Mouse (Mus musculus) heart, adult 8-10 months (tissue): ENCODE results near the gene Nup93. TPM values are rescaled to one million over a fixed set of nuclear protein-coding genes. Genes with fewer than 3 reads are reported as not detected.

Experiments used
- DNase-seq: peaks from one replicate; pipeline ENCODE4 v3.0.0; 2022; ENCODE audit warnings: low spot score
- microRNA-seq: library from miRNA; unstranded; fragments of <30 nt; microRNA quantifications from one replicate; pipeline ENCODE4 v1.2.0, GENCODE M21; 2022
- total RNA-seq, 4 experiments: library from RNA; stranded (reverse); gene quantifications; 2 replicates each; pipeline ENCODE4 v1.2.4; 2022

The Nup93 gene
- total RNA-seq, 4 experiments from 2014 or later: 12.4 to 17.9 (median 15.4) TPM

DNA sequence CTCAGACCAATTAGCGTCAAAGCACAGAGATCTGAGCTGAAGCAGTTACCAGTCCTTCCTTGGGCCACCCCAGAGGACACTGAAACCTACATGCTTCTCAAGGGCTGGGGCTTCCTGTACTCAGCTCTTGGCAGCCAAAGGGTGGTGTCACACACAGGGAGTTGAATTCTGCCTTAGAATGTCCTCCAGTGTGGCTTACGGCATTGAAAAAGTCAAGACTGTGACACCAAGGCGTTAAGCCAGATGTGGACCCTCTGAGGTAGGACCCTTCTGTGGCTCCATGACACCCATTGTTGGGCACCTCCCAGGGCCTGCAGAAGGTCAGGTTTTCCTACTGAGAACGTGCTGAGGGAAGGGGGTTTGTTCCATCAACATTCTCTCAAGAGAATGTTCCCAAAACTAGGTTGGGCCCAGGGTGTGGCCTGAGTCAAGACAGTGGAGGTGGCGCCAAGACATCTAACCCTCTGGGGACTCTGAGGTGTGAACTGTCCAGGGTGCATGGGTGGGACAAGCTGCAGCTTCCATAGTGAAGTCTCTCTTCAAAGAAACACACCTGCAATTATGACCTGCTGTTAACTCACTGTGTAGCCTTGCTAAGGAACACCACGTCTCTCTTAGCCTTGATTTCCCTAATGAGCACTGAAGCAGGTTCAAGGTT is 147.5 kb downstream of the Nup93 start:
- DNase-seq: no peak

GRCm38 (mm10) chr8:94362607-94363239 is 148.4 kb downstream of the Nup93 start:
- peak; percentile 68 for DNase-seq

DNA sequence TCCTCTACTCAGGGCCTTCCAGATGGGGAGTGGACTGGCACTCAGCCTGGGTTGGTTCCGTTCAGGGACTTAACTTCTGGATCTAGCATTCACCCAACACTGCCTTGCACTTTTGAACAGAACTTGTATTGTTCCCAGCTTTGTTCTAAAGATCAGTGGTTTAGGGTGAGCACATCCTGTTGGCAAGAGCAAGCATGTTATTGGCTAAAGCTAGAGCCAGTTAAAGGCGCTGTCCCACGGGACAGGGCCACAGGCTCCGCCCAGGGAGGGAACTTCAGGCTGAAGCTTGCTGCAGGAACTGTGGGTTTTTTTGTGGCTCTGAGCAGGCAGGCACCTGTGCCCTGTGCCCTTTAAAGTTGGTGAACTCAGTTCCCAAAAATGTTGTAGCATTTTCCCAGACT is 148.9 kb downstream of the Nup93 start:
- peak; percentile 90 for DNase-seq

DNA sequence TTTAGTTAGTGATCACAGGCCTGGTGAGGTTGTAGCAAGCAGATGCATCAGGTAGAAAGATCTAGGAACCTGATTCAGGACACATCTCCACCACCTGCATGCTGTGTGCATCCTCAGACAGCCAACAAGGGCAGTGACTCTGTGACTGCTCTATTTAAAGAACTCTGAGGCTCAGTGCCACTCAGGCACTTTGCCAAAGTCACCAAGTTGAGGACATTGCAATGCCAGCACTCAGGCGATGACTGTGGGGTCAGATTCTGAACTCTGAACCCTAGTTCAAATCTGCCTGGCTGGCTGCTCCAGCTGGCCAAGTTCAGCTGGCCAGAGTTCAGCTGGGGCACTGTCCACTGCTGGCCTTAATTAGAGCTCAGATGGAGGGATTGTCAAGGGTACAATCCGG is 149.5 kb downstream of the Nup93 start:
- peak; percentile 68 for DNase-seq

DNA sequence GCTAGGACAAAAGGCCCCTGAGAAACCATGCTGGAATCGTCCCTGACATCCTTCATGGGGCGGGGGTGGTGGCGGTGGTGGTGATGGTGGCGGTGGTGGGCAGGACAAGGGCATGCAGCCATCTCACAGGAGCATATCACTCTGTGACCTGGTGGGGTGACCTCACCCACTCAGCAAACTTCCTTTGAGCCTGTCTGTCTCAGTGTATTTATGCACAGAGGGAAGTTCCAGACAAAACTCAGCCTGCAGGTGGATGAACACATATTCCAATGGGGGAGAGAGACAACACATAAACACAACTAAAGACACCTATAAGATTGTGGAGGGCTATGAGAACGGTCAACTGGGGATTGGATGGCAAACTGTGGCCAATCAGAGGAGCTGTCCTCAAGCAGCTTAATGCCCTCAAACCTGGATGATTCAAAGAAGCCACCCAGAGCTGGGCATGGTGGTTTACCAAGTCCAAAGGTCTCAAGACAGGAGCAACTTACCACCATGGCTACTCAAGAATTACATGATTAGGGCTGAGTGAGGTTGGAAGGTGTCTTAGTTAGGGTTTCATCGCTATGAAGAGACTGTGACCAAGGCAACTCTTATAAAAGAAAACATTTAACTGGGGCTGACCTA is 150.4 kb downstream of the Nup93 start:
- DNase-seq: no peak

DNA sequence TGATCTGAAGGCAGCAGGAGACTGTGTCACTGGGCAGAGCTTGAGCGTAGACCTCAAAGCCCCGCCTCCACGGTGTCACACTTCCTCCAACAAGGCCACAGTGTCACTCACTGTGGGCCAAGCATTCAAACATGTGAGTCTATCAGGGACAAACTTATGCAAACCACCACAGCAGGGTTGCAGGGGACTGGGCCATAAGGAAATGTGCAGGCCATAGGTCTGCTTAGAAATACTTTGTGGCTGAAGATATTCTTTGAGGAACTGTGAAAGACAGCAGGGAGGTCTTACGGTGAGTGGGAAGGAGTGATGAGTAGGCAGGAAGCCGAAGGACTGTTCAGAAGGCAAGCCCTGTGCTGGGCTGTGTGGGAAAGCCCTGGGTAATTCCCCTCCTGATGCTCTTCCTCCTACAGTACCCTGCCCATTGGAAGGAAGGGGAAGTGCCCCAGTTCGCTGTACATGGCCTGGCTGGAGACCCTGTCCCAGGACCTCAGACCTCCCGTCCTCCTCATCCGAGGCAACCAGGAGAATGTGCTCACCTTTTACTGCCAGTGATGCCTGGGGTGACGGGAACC is 151.1 kb downstream of the Nup93 start:
- DNase-seq: no peak

Small RNAs within 50 kb of the gene (microRNA-seq; reads per million reads assigned to microRNA genes)
- gene Mir138-2: 17.9 reads per million, percentile 34 among the genes with 10 or more reads in this experiment

Other genes with a start within 250 kb of the Nup93 start
- 100 to 1,000 TPM; 127 to 153 (median 133) TPM for gene Amfr, start 201.7 kb upstream of the Nup93 start, total RNA-seq
- gene Nudt21, start 177.5 kb upstream of the Nup93 start, total RNA-seq: 10 to 100 TPM; 20.0 to 25.1 (median 20.9) TPM
- 10 to 100 TPM; 27.0 to 38.4 (median 30.2) TPM for gene Ogfod1, start 177.4 kb upstream of the Nup93 start, total RNA-seq
- gene Bbs2, start 115.6 kb upstream of the Nup93 start, total RNA-seq: 10 to 100 TPM in 2 of 4 experiments, 1 to 10 TPM in 2; 7.6 to 15.7 (median 9.4) TPM
- not detected for gene Mt4, start 77.4 kb upstream of the Nup93 start, total RNA-seq
- gene Mt3, start 62.0 kb upstream of the Nup93 start, total RNA-seq: 1 to 10 TPM; 2.3 to 5.4 (median 4.3) TPM
- gene Mt2, start 41.9 kb upstream of the Nup93 start, total RNA-seq: 100 to 1,000 TPM in 1 of 4 experiments, 10 to 100 TPM in 3; 34.4 to 168 (median 56.0) TPM
- 100 to 1,000 TPM; 196 to 496 (median 239) TPM for gene Mt1, start 35.5 kb upstream of the Nup93 start, total RNA-seq
- gene Slc12a3, start 114.6 kb downstream of the Nup93 start, total RNA-seq: under 1 TPM in 3 of 4 experiments, not detected in 1; 0.09 to 0.47 (median 0.11) TPM
- 100 to 1,000 TPM; 233 to 419 (median 274) TPM for gene Herpud1, start 171.9 kb downstream of the Nup93 start, total RNA-seq
- 1 to 10 TPM; 1.7 to 3.1 (median 2.0) TPM for gene Nlrc5, start 219.8 kb downstream of the Nup93 start, total RNA-seq